Mouse (Mus musculus) kidney, adult 9 months (tissue): Measurements from ENCODE around the gene Plch2.

Experiments used
- DNase-seq: peaks from one replicate; pipeline ENCODE4 v3.0.0; 2022

Plch2 gene

GRCm38 (mm10) chr4:155019336-155019847 is 37.2 kb downstream of the Plch2 start:
- peak; percentile 16 for DNase-seq

- no peak for DNase-seq
Measured at GRCm38 (mm10) chr4:155018601-155019335, 37.8 kb downstream of the Plch2 start.

GRCm38 (mm10) chr4:155018066-155018465 is 38.5 kb downstream of the Plch2 start:
- DNase-seq: no peak

GRCm38 (mm10) chr4:155017253-155017878 is 39.2 kb downstream of the Plch2 start:
- no peak for DNase-seq

GRCm38 (mm10) chr4:155016807-155017206 is 39.8 kb downstream of the Plch2 start:
- DNase-seq: no peak

GRCm38 (mm10) chr4:155015550-155015949 is 41.0 kb downstream of the Plch2 start:
- DNase-seq: no peak

- DNase-seq: no peak
Measured at GRCm38 (mm10) chr4:155014791-155015190, 41.8 kb downstream of the Plch2 start.

GRCm38 (mm10) chr4:155014244-155014643 is 42.3 kb downstream of the Plch2 start:
- DNase-seq: no peak

GRCm38 (mm10) chr4:155012788-155013187 is 43.8 kb downstream of the Plch2 start:
- peak; percentile 50 for DNase-seq

GRCm38 (mm10) chr4:155012115-155012514 is 44.5 kb downstream of the Plch2 start:
- DNase-seq: no peak

GRCm38 (mm10) chr4:155011312-155012025 is 45.1 kb downstream of the Plch2 start:
- DNase-seq: no peak

- DNase-seq: no peak
Measured at GRCm38 (mm10) chr4:155010870-155011269, 45.7 kb downstream of the Plch2 start.

GRCm38 (mm10) chr4:155009216-155009615 is 47.4 kb downstream of the Plch2 start:
- DNase-seq: no peak

GRCm38 (mm10) chr4:155008075-155008474 is 48.5 kb downstream of the Plch2 start:
- DNase-seq: no peak

GRCm38 (mm10) chr4:155007641-155008040 is 48.9 kb downstream of the Plch2 start:
- no peak for DNase-seq

- no peak for DNase-seq
Measured at GRCm38 (mm10) chr4:155006296-155006695, 50.3 kb downstream of the Plch2 start.

GRCm38 (mm10) chr4:155005278-155005677 is 51.3 kb downstream of the Plch2 start:
- DNase-seq: no peak

GRCm38 (mm10) chr4:154999379-154999778 is 57.2 kb downstream of the Plch2 start:
- no peak for DNase-seq

- peak; percentile 37 for DNase-seq
Measured at GRCm38 (mm10) chr4:154996572-154997154, 59.9 kb downstream of the Plch2 start.

GRCm38 (mm10) chr4:154994876-154995275 is 61.7 kb downstream of the Plch2 start:
- DNase-seq: no peak

- no peak for DNase-seq
Measured at GRCm38 (mm10) chr4:154986750-154987149, 69.8 kb downstream of the Plch2 start.

- peak; percentile 68 for DNase-seq
Measured at GRCm38 (mm10) chr4:154986096-154986495, 70.5 kb downstream of the Plch2 start.

GRCm38 (mm10) chr4:154985151-154985777 is 71.3 kb downstream of the Plch2 start:
- no peak for DNase-seq
